Mouse (Mus musculus) E14TG2a.4 (cell line): ENCODE results near the gene Daglb.

Source experiments
- CTCF ChIP-seq: conservative IDR thresholded peaks from 2 replicates; pipeline ENCODE4 v1.5.1; 2014; ENCODE audit warnings: low read length
- NANOG ChIP-seq: IDR thresholded peaks from 2 replicates; pipeline ENCODE4 v1.6.1; 2014; ENCODE audit warnings: borderline replicate concordance, low read length, mixed read lengths
- POU5F1 ChIP-seq: IDR thresholded peaks from 2 replicates; pipeline ENCODE4 v1.6.1; 2014; ENCODE audit warnings: low read length, borderline replicate concordance

GRCm38 (mm10) chr5:143501649-143502048 lies 37.3 kb downstream of the Daglb start:
- TF ChIP-seq CTCF (no peak), POU5F1 (no peak), NANOG (no peak)
